Mouse (Mus musculus): ENCODE results near the gene Ippk.

GRCm38 (mm10) chr13:49505776-49506175, 84.7 kb downstream of the Ippk start:
- TF ChIP-seq CTCF (IDR thresholded peaks at IDR 0.05; ENCODE audit: low read depth, low read length) (no peak), POLR2A (IDR thresholded peaks at IDR 0.05; ENCODE audit: extremely low read depth, insufficient read depth, low read length) (no peak)

All from liver, adult 2 months (tissue).